In genomic region chr13:18698518-18699065, GRCm38 (mm10) we compare ENCODE assay signal across 7 mouse cellular contexts. TPM values are rescaled to one million over a fixed set of nuclear protein-coding genes. Genes with fewer than 3 reads are reported as not detected.
DNase-seq lines count a peak whose midpoint lies in the region; ATAC-seq lines count a peak whose summit lies in the region.

No protein-coding gene starts in this region.

- H3K36me3 ChIP-seq in forebrain, embryonic 15.5 days: no peaks in the 10 kb centered on the region
- no peaks in the 10 kb centered on the region for H3K36me3 ChIP-seq in midbrain, embryonic 12.5 days

- peak; percentile 89 for ATAC-seq in forebrain, embryonic 15.5 days (replicated peaks)
- peak; percentile 69 for ATAC-seq in midbrain, embryonic 12.5 days (ENCODE audit: low FRiP score, low read depth)

- no peak overlapping the region for H3K4me2 ChIP-seq in forebrain, embryonic 15.5 days (replicated peaks)
- no peak overlapping the region for H3K4me2 ChIP-seq in midbrain, embryonic 12.5 days (replicated peaks)

- no peak overlapping the region for H3K27ac ChIP-seq in forebrain, embryonic 15.5 days (replicated peaks)
- no peak overlapping the region for H3K27ac ChIP-seq in midbrain, embryonic 12.5 days (replicated peaks)

- H3K4me1 ChIP-seq in forebrain, embryonic 15.5 days: no peaks in the 10 kb centered on the region
- H3K4me1 ChIP-seq in midbrain, embryonic 12.5 days: no peaks in the 10 kb centered on the region

- no peaks in the 10 kb centered on the region for H3K27me3 ChIP-seq in forebrain, embryonic 15.5 days
- H3K27me3 ChIP-seq in midbrain, embryonic 12.5 days: no peaks in the 10 kb centered on the region

- no peak overlapping the region for H3K4me3 ChIP-seq in forebrain, embryonic 15.5 days
- H3K4me3 ChIP-seq in midbrain, embryonic 12.5 days: no peak overlapping the region

- DNase-seq in ovary, postnatal 14 days (ENCODE audit: low spot score): peak; percentile 31
- no peak for DNase-seq in ovary, postnatal 10 days (ENCODE audit: low spot score)
- peak; percentile 78 to 79 for DNase-seq in cerebellum, postnatal 10 days
- DNase-seq in layer of hippocampus, postnatal 14 days (ENCODE audit: low spot score in 2 of 2): peak; percentile 57 to 58
- no peak for DNase-seq in spleen, adult 18-20 months

- WGBS in forebrain, embryonic 15.5 days: 40% methylated on average over 7 of the region's 7 CpGs
- WGBS in midbrain, embryonic 12.5 days: 48% methylated on average over 7 of the region's 7 CpGs

- no peaks in the 10 kb centered on the region for H3K9me3 ChIP-seq in forebrain, embryonic 15.5 days
- no peaks in the 10 kb centered on the region for H3K9me3 ChIP-seq in midbrain, embryonic 12.5 days

- H3K9ac ChIP-seq in forebrain, embryonic 15.5 days (replicated peaks): no peak overlapping the region
- no peak overlapping the region for H3K9ac ChIP-seq in midbrain, embryonic 12.5 days (replicated peaks)

RNA-seq across cellular contexts. Expression of gene Vps41, which starts 18.5 kb away (rescaled TPM):
- polyA plus RNA-seq in forebrain, embryonic 15.5 days (2015; fragmentation: Nextera tagmentation; extraction: Ambion mirVana): 121 and 126 TPM in 2 replicates
- 100 to 1,000 TPM; 135 to 141 TPM for total RNA-seq in layer of hippocampus, postnatal 14 days (2021)
- 107 and 108 TPM in 2 replicates for polyA plus RNA-seq in midbrain, embryonic 12.5 days (2016; fragmentation: Nextera tagmentation; extraction: Ambion mirVana)

Comparison
In these comparisons a context has a peak if more than half of its experiments do, and no peak if none do; other contexts are left out.
1. DNase-seq: peak in ovary, postnatal 14 days (single experiment), cerebellum, postnatal 10 days (2 of 2) and layer of hippocampus, postnatal 14 days (2 of 2); none in ovary, postnatal 10 days (single experiment) and spleen, adult 18-20 months (0 of 2).